Mouse (Mus musculus): ENCODE measurements around the gene Dclk1. TPM values are rescaled to one million over a fixed set of nuclear protein-coding genes. Genes with fewer than 3 reads are reported as not detected.

Gene Dclk1
- polyA plus RNA-seq, 1 experiment from 2014 or later = 0.01 TPM

DNA sequence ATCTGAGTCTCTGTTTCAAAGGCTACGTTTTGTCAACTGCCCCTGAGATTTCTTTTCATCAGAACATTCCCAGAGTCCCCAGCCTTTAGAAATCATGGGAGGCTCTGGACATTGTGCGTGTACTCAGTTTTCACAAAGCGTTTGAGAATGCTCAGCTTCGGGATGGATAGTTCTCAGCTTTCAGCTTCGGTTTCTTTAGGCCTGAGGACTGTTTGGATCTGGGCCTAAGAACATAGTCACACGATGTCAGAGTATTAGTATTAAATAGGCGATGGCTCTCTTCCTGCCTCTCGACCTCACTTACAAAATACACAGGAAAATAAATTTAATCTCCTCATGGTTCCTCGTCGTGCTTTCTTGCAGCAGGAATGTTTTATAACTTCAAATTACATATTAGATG lies 327.4 kb downstream of the Dclk1 start:
- Histone ChIP-seq H3K79me2 (ENCODE audit: inconsistent target) (no peaks in the 10 kb centered on the region), H3K4me3 (ENCODE audit: inconsistent target) (no peak overlapping the region), H3K36me3 (ENCODE audit: inconsistent target) (no peaks in the 10 kb centered on the region), H3K27ac (no peak overlapping the region)
- WGBS (ENCODE audit: missing documents) = 86% methylated on average over 10 of the region's 10 CpGs

DNA sequence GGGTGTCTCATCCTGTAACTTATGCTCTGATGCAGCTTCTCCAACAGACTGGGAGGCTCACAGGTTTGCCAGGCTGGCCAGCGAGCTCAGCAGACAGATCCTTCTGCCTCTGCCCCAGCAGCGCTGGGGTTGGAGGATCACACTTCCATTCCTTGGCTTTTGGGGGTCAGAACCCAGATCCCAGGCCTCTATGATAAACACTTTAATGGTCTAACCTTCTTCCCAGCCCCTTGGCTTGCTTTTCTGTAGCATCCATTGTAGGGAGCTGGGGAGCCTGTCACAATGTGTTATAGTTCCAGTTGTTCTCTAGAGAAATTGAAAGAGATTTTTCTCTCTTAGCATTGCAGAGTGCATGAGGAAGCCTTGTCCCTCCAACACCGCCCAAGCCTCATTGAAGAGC lies 328.9 kb downstream of the Dclk1 start:
- 92% methylated on average over 3 of the region's 3 CpGs for WGBS (ENCODE audit: missing documents)
- Histone ChIP-seq H3K4me3 (ENCODE audit: inconsistent target) (no peak overlapping the region), H3K27ac (no peak overlapping the region), H3K36me3 (ENCODE audit: inconsistent target) (no peaks in the 10 kb centered on the region), H3K79me2 (ENCODE audit: inconsistent target) (no peaks in the 10 kb centered on the region)

DNA sequence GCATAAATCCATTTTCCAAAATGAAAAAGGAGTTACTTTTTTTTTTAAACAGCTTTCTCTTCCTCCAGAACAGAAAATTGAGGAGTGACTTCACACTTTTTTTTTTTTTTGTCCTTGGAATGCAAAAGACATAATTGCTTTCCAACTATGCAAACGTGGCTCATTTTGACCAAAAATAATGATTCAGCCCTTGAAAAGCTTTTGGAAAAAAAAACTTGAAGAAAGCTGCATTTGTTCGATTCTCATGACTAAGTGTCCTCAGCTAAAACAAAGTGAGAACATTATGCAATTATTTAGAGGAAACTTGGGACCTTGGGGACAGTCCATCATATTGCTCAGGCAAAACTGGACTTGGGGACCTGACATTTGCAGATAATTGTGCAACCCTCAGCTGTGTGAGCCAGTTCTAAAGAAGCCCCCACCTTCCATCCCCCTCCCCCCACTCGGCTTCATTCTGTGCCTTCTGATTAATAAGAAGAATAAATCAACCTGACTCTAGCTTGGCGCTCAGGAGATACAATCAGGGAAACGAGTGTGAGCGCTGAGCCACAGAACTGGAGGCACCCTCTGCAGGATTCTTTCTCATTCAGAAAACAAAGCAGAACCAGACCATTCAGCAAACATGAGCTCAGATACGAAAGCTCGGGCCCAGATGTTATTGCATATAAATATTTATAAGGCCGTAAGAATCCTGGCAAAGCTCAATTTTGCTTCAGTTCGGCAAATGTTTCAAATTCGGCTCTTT lies 329.6 kb downstream of the Dclk1 start:
- Histone ChIP-seq H3K36me3 (ENCODE audit: inconsistent target) (no peaks in the 10 kb centered on the region), H3K4me3 (ENCODE audit: inconsistent target) (no peak overlapping the region), H3K27ac (no peak overlapping the region), H3K79me2 (ENCODE audit: inconsistent target) (no peaks in the 10 kb centered on the region)
- WGBS (ENCODE audit: missing documents) = 75% methylated on average over 11 of the region's 11 CpGs

DNA sequence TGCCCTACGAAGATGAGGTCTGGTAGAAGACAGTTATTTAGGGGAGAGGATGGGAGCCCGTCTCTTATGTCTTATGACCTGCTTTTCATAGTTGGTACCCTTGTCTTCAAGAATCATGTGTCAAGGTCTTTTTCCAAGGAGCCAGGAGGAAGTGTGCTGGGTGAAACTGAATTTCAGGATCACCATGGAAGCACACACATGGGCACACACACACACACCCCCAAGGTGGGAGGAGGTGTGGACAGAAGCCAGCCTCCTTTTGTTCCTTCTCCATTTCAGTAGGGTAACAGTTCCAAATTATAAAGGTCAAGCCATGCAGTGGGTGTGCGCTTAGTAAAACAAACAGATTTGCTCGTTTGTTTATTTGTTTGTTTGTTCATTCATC lies 330.1 kb downstream of the Dclk1 start:
- no peaks in the 10 kb centered on the region for H3K79me2 ChIP-seq (ENCODE audit: inconsistent target)
- no peaks in the 10 kb centered on the region for H3K36me3 ChIP-seq (ENCODE audit: inconsistent target)
- WGBS (ENCODE audit: missing documents) = 94% methylated on average over 4 of the region's 4 CpGs
- H3K4me3 ChIP-seq (ENCODE audit: inconsistent target) = no peak overlapping the region
- no peak overlapping the region for H3K27ac ChIP-seq

DNA sequence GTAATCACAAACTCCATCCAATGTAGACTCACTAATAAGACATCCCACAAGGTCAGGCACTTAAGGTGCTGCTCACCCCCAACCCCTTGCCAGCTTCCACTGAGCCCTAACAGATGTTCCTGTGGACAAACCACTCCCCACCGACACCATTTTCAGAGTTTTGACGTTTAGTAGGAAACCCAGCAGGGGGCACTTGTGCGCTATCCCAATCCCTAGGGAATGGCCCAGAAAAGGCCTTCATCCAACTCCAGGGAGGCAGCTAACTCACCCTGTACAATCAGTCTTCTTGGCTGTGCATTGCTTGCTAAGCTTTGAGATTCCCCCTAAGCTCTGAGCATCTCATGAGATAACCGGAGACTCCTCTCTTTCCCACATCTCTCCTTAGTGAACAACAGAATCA lies 331.8 kb downstream of the Dclk1 start:
- Histone ChIP-seq H3K4me3 (ENCODE audit: inconsistent target) (no peak overlapping the region), H3K36me3 (ENCODE audit: inconsistent target) (no peaks in the 10 kb centered on the region), H3K27ac (no peak overlapping the region), H3K79me2 (ENCODE audit: inconsistent target) (no peaks in the 10 kb centered on the region)
- 69% methylated on average over 4 of the region's 4 CpGs for WGBS (ENCODE audit: missing documents)

DNA sequence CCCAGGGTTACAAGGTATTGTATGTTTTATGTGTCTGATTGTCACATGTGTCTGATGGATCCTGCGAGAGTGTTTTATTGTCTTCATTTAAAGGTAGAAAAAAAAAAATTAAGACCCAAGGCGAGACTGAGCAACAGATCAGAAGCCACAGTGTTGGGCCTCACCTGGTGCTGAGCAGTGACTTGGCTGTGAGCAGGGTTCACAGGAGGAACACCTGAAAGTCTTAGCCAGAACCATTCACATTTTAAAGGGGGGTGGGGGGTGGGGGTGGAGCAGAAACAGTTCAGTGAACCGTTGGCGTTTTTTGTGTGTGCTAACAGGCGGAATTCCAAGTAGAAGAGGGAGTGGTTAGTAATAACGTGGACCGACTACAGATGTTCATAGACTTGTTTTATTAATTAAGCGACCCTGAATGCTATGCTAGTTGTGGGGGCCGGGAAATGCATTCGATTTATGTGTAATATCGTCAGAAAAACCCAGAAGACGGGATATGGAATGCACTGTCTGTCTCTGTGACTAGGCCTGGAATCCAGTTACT lies 345.3 kb downstream of the Dclk1 start:
- no peak overlapping the region for H3K27ac ChIP-seq
- H3K4me3 ChIP-seq (ENCODE audit: inconsistent target) = no peak overlapping the region
- H3K36me3 ChIP-seq (ENCODE audit: inconsistent target) = no peaks in the 10 kb centered on the region
- H3K79me2 ChIP-seq (ENCODE audit: inconsistent target) = no peaks in the 10 kb centered on the region
- 92% methylated on average over 12 of the region's 12 CpGs for WGBS (ENCODE audit: missing documents)

DNA sequence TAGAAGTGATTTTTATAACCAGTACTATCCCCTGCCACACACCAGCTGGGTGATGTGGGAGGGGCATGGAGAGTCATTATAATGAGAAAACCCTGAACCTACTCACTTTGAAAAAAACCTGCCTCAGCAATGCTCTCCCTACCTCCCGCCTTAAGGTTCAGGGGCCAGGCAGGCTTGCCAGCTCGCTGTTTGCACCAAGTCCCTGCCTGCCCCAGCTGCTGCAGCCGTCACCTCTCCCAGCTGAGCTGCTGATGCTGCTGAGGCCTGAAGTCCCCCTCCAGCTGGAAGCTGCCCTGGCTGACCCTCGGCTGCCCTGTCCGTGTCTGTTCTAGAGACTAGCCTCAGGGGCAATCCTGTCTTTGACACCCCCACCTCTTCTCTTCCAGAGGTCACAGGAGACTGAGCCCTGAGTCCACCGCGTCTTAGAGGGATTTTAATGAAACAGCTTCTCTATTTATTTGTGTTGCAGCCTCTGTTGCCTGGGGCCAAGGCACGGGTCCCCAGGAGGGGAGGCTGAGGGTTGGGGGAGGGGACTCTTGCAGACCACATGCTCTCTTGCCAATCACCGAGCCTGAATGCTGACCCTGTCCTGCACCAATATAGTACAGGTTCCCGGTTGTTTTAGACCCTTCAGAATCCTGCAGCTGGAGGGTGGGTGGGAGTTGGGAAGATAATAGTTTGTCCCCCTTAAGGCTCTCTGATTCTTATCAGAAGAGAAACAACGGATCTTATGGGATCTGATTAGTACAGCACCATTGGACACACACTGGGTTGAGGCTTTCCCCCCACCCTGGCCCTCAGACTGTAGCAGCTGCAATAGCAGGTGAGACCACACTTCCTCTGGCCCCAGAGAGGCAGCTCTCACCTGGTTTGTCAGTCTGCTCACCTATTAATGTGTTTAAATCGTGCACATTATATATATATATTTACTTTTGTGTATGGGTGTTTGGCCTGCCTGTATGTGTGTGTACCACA lies 346.1 kb downstream of the Dclk1 start:
- no peak overlapping the region for H3K4me3 ChIP-seq (ENCODE audit: inconsistent target)
- H3K79me2 ChIP-seq (ENCODE audit: inconsistent target) = no peaks in the 10 kb centered on the region
- no peaks in the 10 kb centered on the region for H3K36me3 ChIP-seq (ENCODE audit: inconsistent target)
- H3K27ac ChIP-seq = no peak overlapping the region
- WGBS (ENCODE audit: missing documents) = 74% methylated on average over 12 of the region's 12 CpGs

Other genes starting within 250 kb of the Dclk1 start
- gene Ccna1, start 186.9 kb upstream of the Dclk1 start, polyA plus RNA-seq (2018) = not detected in 3 replicates
- 26.0 to 40.8 TPM (median 27.7 TPM) in 3 replicates for gene Spg20, start 130.3 kb upstream of the Dclk1 start, polyA plus RNA-seq (2018)
- gene Ccdc169, start 105.0 kb upstream of the Dclk1 start, polyA plus RNA-seq (2018) = 0.23 TPM in 1 of 3 replicates, not detected in the others
- gene Sohlh2, start 60.3 kb upstream of the Dclk1 start, polyA plus RNA-seq (2018) = not detected in 3 replicates
- not detected in 3 replicates for gene Gm21954, start 229.8 kb downstream of the Dclk1 start, polyA plus RNA-seq (2018)